Mouse (Mus musculus): Measurements from ENCODE around the gene Cyp2ab1.

DNA sequence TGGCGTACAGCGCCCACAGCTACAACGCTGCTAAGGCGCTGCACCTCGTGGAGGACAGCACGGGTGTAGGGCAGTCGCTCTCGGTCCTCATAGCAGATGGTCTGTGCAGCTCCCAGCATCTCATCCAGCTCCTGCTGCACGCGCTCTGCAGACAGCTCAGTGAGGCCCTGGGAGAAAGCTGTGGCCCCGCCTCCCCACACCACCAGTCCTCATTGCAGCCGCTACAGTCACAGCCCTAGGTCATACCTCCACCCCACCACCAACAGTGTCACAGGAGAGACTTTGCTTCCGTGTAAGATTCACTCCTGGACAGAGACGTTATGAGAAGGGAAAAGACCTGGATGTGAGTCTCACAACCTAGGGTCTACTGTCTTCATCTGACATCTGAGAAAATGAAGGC lies 12.9 kb downstream of the Cyp2ab1 start:
- no peak for TF ChIP-seq POLR2A (IDR thresholded peaks at IDR 0.05; ENCODE audit: insufficient read length, low read depth)
- TF ChIP-seq USF1 (IDR thresholded peaks at IDR 0.05; ENCODE audit: low read depth): no peak
- no peak for TF ChIP-seq E2F4 (IDR thresholded peaks at IDR 0.05; ENCODE audit: insufficient read depth)
- TF ChIP-seq CEBPB (IDR thresholded peaks at IDR 0.05; ENCODE audit: insufficient read depth, poor library complexity, severe bottlenecking): no peak
- no peak for TF ChIP-seq TCF12 (IDR thresholded peaks at IDR 0.05; ENCODE audit: insufficient read depth, poor library complexity, severe bottlenecking)
- no peak for TF ChIP-seq MYOD1 (IDR thresholded peaks at IDR 0.05; ENCODE audit: control insufficient read depth in 1 of 3, insufficient read length in 2 of 3, low read depth in 2 of 3)
- no peak for TF ChIP-seq MAX (IDR thresholded peaks at IDR 0.05; ENCODE audit: low read depth)
- TF ChIP-seq MYOG (IDR thresholded peaks at IDR 0.05; ENCODE audit: control insufficient read depth in 1 of 3, insufficient read depth in 1 of 3, insufficient read length in 2 of 3, low read depth in 2 of 3): no peak
- no peak for TF ChIP-seq POLR2AphosphoS2 (IDR thresholded peaks at IDR 0.05; ENCODE audit: insufficient read length, low read depth)
- TF ChIP-seq TCF3 (IDR thresholded peaks at IDR 0.05; ENCODE audit: insufficient read length, low read depth): no peak
- no peak for TF ChIP-seq SRF (IDR thresholded peaks at IDR 0.05; ENCODE audit: control insufficient read depth, insufficient read length, low read depth)

All from myocyte (in vitro differentiated cells).